Mouse (Mus musculus): ENCODE measurements around the gene Itga11. TPM values are rescaled to one million over a fixed set of nuclear protein-coding genes. Genes with fewer than 3 reads are reported as not detected.

The Itga11 gene
- polyA plus RNA-seq, 1 experiment from 2014 or later: 0.29 TPM

- Histone ChIP-seq H3K27ac (replicated peaks) (no peak overlapping the region), H3K36me3 (ENCODE audit: control insufficient read depth, insufficient read depth, low read length) (no peaks in the 10 kb centered on the region), H3K9me3 (ENCODE audit: control insufficient read depth, low read length) (no peaks in the 10 kb centered on the region), H3K9ac (ENCODE audit: low read length) (no peak overlapping the region), H3K4me2 (replicated peaks; ENCODE audit: low read depth) (no peak overlapping the region), H3K4me1 (replicated peaks; ENCODE audit: control insufficient read depth, insufficient read depth) (no peaks in the 10 kb centered on the region), H3K27me3 (ENCODE audit: control insufficient read depth, insufficient read depth, low read length) (no peaks in the 10 kb centered on the region), H3K4me3 (ENCODE audit: low read depth, low read length) (no peak overlapping the region)
- TF ChIP-seq CTCF (IDR thresholded peaks at IDR 0.05; ENCODE audit: low read depth): no peak
- no peak for TF ChIP-seq EP300 (optimal IDR thresholded peaks at IDR 0.05)
- ATAC-seq (ENCODE audit: low FRiP score, low TSS enrichment) (peak; percentile 42; the same call in 1 of the 2 replicates), DNase-seq (ENCODE audit: low spot score) (no peak)
- 85% methylated on average over 4 of the region's 4 CpGs for WGBS
Observed at GRCm38 (mm10) chr9:62668503-62668902, 9.1 kb upstream of the Itga11 start.

GRCm38 (mm10) chr9:62673241-62673640, 4.4 kb upstream of the Itga11 start:
- Histone ChIP-seq H3K9ac (ENCODE audit: low read length) (no peak overlapping the region), H3K4me3 (ENCODE audit: low read depth, low read length) (no peak overlapping the region), H3K36me3 (ENCODE audit: control insufficient read depth, insufficient read depth, low read length) (no peaks in the 10 kb centered on the region), H3K9me3 (ENCODE audit: control insufficient read depth, low read length) (no peaks in the 10 kb centered on the region), H3K4me2 (replicated peaks; ENCODE audit: low read depth) (no peak overlapping the region), H3K27me3 (ENCODE audit: control insufficient read depth, insufficient read depth, low read length) (no peaks in the 10 kb centered on the region; the same call in 1 of the 2 replicates), H3K4me1 (replicated peaks; ENCODE audit: control insufficient read depth, insufficient read depth) (peaks cover 2% of the 10 kb centered on the region; the same call in 1 of the 2 replicates), H3K27ac (replicated peaks) (no peak overlapping the region)
- DNase-seq (ENCODE audit: low spot score) (no peak), ATAC-seq (ENCODE audit: low FRiP score, low TSS enrichment) (peak; percentile 43; the same call in 1 of the 2 replicates)
- 66% methylated on average over 7 of the region's 7 CpGs for WGBS
- TF ChIP-seq EP300 (optimal IDR thresholded peaks at IDR 0.05) (no peak), CTCF (IDR thresholded peaks at IDR 0.05; ENCODE audit: low read depth) (no peak)

- no peak overlapping the region for H3K4me2 ChIP-seq (replicated peaks; ENCODE audit: low read depth)
- no peak for DNase-seq (ENCODE audit: low spot score)
- 71% methylated on average over 1 of the region's 1 CpGs for WGBS
- TF ChIP-seq EP300 (optimal IDR thresholded peaks at IDR 0.05) (no peak), CTCF (IDR thresholded peaks at IDR 0.05; ENCODE audit: low read depth) (no peak)
- H3K9me3 ChIP-seq (ENCODE audit: control insufficient read depth, low read length): no peaks in the 10 kb centered on the region
- H3K27me3 ChIP-seq (ENCODE audit: control insufficient read depth, insufficient read depth, low read length): no peaks in the 10 kb centered on the region; the same call in 1 of the 2 replicates
- H3K36me3 ChIP-seq (ENCODE audit: control insufficient read depth, insufficient read depth, low read length): no peaks in the 10 kb centered on the region
- H3K4me3 ChIP-seq (ENCODE audit: low read depth, low read length): no peak overlapping the region
- H3K9ac ChIP-seq (ENCODE audit: low read length): no peak overlapping the region
- no peak overlapping the region for H3K27ac ChIP-seq (replicated peaks)
- ATAC-seq (ENCODE audit: low FRiP score, low TSS enrichment): no peak
- H3K4me1 ChIP-seq (replicated peaks; ENCODE audit: control insufficient read depth, insufficient read depth): peaks cover 2% of the 10 kb centered on the region; the same call in 1 of the 2 replicates
Observed at GRCm38 (mm10) chr9:62675172-62675571, 2.5 kb upstream of the Itga11 start.

- no peak for DNase-seq (ENCODE audit: low spot score)
- H3K4me1 ChIP-seq (replicated peaks; ENCODE audit: control insufficient read depth, insufficient read depth): peaks cover 2% of the 10 kb centered on the region; the same call in 1 of the 2 replicates
- no peaks in the 10 kb centered on the region for H3K9me3 ChIP-seq (ENCODE audit: control insufficient read depth, low read length)
- peak overlapping the region; percentile 45 for H3K4me3 ChIP-seq (ENCODE audit: low read depth, low read length)
- H3K27me3 ChIP-seq (ENCODE audit: control insufficient read depth, insufficient read depth, low read length): no peaks in the 10 kb centered on the region; the same call in 1 of the 2 replicates
- H3K9ac ChIP-seq (ENCODE audit: low read length): no peak overlapping the region
- H3K27ac ChIP-seq (replicated peaks): no peak overlapping the region
- H3K4me2 ChIP-seq (replicated peaks; ENCODE audit: low read depth): peak overlapping the region; percentile 69
- no peak for TF ChIP-seq CTCF (IDR thresholded peaks at IDR 0.05; ENCODE audit: low read depth)
- no peak for TF ChIP-seq EP300 (optimal IDR thresholded peaks at IDR 0.05)
- WGBS: 9% methylated on average over 22 of the region's 22 CpGs
- no peak for ATAC-seq (ENCODE audit: low FRiP score, low TSS enrichment)
- no peaks in the 10 kb centered on the region for H3K36me3 ChIP-seq (ENCODE audit: control insufficient read depth, insufficient read depth, low read length)
Observed at GRCm38 (mm10) chr9:62678550-62679155, 1.0 kb downstream of the Itga11 start.

GRCm38 (mm10) chr9:62679398-62679797, 1.8 kb downstream of the Itga11 start:
- no peaks in the 10 kb centered on the region for H3K9me3 ChIP-seq (ENCODE audit: control insufficient read depth, low read length)
- H3K27ac ChIP-seq (replicated peaks): no peak overlapping the region
- TF ChIP-seq EP300 (optimal IDR thresholded peaks at IDR 0.05) (no peak), CTCF (IDR thresholded peaks at IDR 0.05; ENCODE audit: low read depth) (no peak)
- WGBS: 75% methylated on average over 4 of the region's 4 CpGs
- no peak for ATAC-seq (ENCODE audit: low FRiP score, low TSS enrichment)
- no peak for DNase-seq (ENCODE audit: low spot score)
- no peaks in the 10 kb centered on the region for H3K36me3 ChIP-seq (ENCODE audit: control insufficient read depth, insufficient read depth, low read length)
- H3K4me2 ChIP-seq (replicated peaks; ENCODE audit: low read depth): no peak overlapping the region
- no peaks in the 10 kb centered on the region; the same call in 1 of the 2 replicates for H3K27me3 ChIP-seq (ENCODE audit: control insufficient read depth, insufficient read depth, low read length)
- H3K9ac ChIP-seq (ENCODE audit: low read length): no peak overlapping the region
- no peak overlapping the region for H3K4me3 ChIP-seq (ENCODE audit: low read depth, low read length)
- H3K4me1 ChIP-seq (replicated peaks; ENCODE audit: control insufficient read depth, insufficient read depth): peaks cover 2% of the 10 kb centered on the region; the same call in 1 of the 2 replicates

- Histone ChIP-seq H3K4me2 (replicated peaks; ENCODE audit: low read depth) (no peak overlapping the region), H3K36me3 (ENCODE audit: control insufficient read depth, insufficient read depth, low read length) (no peaks in the 10 kb centered on the region), H3K9ac (ENCODE audit: low read length) (no peak overlapping the region), H3K4me1 (replicated peaks; ENCODE audit: control insufficient read depth, insufficient read depth) (no peaks in the 10 kb centered on the region), H3K9me3 (ENCODE audit: control insufficient read depth, low read length) (no peaks in the 10 kb centered on the region), H3K27ac (replicated peaks) (no peak overlapping the region), H3K27me3 (ENCODE audit: control insufficient read depth, insufficient read depth, low read length) (no peaks in the 10 kb centered on the region), H3K4me3 (ENCODE audit: low read depth, low read length) (no peak overlapping the region)
- 72% methylated on average over 7 of the region's 7 CpGs for WGBS
- no peak for TF ChIP-seq CTCF (IDR thresholded peaks at IDR 0.05; ENCODE audit: low read depth)
- no peak for TF ChIP-seq EP300 (optimal IDR thresholded peaks at IDR 0.05)
- ATAC-seq (ENCODE audit: low FRiP score, low TSS enrichment) (no peak), DNase-seq (ENCODE audit: low spot score) (no peak)
Observed at GRCm38 (mm10) chr9:62684311-62684710, 6.7 kb downstream of the Itga11 start.
